Mouse (Mus musculus): Measurements from ENCODE around the gene Mycbp2.

DNA sequence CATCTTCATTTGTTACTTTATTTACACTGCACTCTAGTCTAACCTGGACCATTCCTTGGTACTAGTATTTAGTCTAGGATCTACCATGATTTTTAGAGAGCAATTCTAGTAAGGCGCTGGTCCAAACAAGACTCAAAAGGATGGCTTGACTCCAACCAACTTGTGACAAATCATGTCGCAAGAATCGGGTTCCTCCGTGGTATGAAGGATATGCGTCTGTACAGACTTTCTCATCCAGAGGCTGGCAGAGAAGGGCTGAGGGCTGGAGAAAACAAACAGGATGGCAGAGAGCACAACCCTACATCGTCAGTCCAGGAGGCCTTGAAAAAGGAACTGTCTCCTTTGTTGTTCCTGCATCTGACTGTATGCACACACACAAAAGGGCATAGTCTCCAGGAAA is 250.0 kb downstream of the Mycbp2 start:
- TF ChIP-seq CTCF (conservative IDR thresholded peaks at IDR 0.05 in 1 of 2, IDR thresholded peaks at IDR 0.05 in 1 of 2; ENCODE audit: low read depth in 2 of 2, low read length in 2 of 2) (no peak), USF1 (IDR thresholded peaks at IDR 0.05; ENCODE audit: low read depth, low read length) (no peak), TCF12 (IDR thresholded peaks at IDR 0.05; ENCODE audit: low read depth, low read length) (no peak), CHD2 (IDR thresholded peaks at IDR 0.05; ENCODE audit: low read length) (no peak), POLR2A (IDR thresholded peaks at IDR 0.05; ENCODE audit: low read depth, low read length) (no peak)

All from CH12.LX (cell line).